Mouse (Mus musculus): ENCODE measurements around the gene Nbas.

Gene Nbas

GRCm38 (mm10) chr12:13389644-13390043 is 120.7 kb downstream of the Nbas start:
- DNase-seq (ENCODE audit: low spot score in 2 of 2) = no peak

- DNase-seq (ENCODE audit: low spot score in 2 of 2) = no peak
Measured at GRCm38 (mm10) chr12:13410191-13410590, 141.3 kb downstream of the Nbas start.

DNA sequence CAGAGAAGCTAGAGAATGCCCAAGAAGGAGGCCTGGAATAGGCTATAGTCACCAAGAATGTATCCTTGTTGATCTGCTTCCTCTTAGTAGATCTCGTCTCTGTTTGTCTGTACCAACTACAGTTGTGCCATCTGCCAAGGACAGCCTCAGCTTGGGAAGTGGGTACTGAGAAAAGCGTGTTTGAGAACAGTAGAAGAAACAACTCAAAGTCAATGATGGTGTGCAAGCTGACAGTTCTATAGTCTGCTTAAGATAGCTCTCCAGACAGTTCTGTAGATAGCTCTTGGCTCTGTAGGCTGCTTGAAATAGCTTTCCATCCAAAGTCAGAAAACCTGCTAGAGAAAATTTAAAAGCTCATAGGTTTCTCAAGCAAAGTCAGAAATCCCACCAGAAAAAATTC is 149.7 kb downstream of the Nbas start:
- DNase-seq (ENCODE audit: low spot score in 2 of 2) = no peak

DNA sequence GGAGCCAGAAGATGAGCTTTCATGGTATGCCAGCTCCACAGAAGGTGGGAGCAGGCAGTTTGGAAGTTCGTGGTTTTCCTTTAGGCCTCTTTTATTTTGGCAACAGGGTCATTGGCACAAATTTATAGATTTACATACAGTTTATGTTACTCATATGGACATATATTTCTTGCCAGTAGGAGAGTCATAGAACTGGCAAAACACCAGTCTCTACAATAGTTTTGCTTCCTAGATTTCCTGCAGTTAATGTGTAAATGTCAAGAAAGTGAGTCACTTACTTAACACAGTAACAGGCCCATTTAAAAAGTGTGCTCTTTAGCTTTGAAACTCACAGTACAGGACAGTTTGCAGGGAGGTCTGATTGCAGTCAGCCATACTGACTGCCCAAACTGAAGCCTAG is 161.3 kb downstream of the Nbas start:
- DNase-seq (ENCODE audit: low spot score in 2 of 2) = no peak

DNA sequence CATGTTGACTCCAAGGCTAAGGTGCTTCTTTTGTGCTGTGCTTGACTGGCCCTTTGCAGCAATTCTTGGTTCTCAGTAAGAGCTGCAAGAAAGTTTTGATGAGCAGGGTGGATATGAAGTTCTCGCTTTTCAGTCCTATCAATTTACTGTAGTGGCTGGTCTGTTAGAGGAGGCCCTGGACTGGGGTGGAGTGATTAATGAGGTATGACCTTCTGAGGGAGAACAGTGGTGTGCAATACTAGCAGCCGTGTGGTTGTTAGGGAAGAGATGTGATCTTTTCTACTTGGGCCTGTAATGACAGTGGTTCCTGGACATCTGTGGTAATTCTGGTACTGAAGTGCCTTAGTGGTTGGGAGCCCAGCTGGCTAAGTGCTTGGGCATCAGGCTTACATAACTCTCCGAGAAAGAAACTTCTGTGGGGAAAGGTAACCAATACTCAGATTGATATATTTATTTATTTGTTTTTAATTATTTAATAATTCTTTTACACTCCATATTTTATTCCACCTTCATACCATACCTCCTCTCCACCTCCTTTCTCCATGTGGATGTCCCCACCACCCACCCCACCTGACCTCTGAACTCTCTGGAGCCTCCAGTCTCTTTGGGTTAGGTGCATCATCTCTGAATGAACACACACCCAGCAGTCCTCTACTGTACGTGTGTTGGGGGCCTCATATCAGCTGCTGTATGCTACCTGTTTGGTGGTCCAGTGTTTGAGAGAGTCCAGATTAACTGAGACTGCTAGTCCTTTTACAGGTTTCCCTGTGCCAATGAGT is 175.9 kb downstream of the Nbas start:
- no peak for DNase-seq (ENCODE audit: low spot score in 2 of 2)

DNA sequence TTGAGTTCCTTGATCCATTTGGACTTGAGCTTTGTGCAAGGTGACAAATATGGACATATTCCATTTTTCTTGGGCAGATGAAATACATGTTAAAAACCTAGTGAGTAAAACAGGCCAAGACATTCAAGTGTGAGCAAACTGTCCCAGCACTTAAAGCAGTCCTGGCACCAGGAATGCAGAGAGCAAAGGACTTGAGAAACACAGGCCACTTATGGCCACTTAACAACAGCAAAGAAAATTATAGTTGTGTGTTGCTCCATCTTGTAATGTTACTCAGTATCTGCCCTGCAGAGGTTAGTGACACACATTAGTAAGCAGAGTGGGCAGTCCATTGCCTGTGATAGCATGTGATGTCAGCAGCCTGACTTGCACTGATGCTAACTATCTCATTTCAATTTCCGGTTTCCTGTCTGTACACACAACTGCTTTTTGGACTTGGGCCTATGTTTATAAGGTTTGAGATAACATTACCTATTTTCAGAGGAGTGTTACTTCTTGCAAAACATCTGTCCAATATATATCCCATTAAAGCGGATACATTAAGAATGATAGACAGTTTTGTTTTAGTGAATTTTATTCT is 176.6 kb downstream of the Nbas start:
- DNase-seq (ENCODE audit: low spot score in 2 of 2) = no peak

DNA sequence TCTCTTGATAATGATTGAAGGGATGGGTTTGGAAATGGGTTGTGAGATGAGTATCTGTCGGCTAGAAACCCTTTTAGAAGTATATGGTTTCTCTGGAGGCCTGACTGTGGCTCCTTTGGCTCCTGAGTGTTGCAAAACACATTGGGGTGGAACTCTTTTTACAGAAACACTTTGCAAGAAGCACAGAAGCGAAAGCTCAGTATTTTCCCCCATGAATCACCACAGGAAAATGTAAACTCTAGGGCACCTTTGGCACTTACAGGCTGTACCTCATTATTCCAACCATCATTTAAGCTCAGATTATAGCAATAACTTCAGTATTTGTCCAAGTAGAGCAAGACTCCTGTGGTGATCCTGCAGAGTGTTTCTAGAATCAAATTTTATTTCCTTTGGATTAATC is 180.0 kb downstream of the Nbas start:
- no peak for DNase-seq (ENCODE audit: low spot score in 2 of 2)

DNA sequence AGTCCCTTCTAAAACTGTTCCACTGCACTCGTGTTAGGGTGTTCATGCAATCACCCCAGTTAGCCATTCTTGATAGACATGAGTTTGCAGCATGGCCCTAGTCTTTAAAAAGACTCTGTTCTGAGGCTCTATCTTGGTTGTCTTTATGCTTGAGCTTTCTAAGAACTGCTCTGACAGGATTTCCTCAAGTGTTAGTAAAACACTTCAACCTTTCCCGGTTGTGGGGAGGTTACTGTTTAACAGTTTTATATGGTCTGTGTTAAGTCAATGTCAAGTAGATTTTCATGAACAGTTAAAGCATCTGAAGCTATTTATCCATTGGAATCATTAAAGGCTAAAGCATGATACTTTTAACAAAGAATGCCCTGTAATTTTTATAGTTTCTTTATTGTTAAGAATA is 183.1 kb downstream of the Nbas start:
- no peak for DNase-seq (ENCODE audit: low spot score in 2 of 2)

DNA sequence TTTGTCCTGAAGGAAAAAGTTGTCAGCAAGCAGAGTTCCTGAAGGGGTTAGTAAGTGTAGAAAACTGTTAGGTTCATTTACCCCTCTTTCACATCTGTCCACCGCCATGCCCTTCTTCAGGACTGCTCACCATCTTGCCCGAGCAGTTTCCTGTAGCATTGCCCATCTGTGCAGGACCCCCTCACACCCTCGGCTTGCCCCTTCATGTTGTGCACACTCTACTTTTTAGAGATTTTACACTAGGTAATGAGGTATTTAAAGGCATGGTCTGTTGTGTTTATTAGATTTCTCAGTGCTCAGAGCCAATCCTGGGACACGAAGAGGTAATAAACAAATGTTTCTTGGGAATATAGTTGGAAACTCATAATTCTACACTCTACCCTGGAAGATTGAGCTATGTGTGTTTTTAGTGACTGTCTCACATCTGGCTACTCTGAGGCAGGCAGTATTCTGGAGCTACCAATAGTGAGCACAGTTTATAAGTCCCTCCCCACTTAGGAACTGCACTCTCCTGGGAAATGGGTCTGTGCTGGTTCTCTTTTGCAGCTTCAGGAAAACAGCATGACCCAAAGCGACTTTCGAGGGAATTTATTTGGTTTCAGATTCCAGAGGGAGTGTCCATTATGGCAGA is 191.4 kb downstream of the Nbas start:
- DNase-seq (ENCODE audit: low spot score in 2 of 2) = no peak

GRCm38 (mm10) chr12:13461558-13462153 is 192.7 kb downstream of the Nbas start:
- no peak for DNase-seq (ENCODE audit: low spot score in 2 of 2)

- no peak for DNase-seq (ENCODE audit: low spot score in 2 of 2)
Measured at GRCm38 (mm10) chr12:13462397-13462796, 193.5 kb downstream of the Nbas start.

- no peak for DNase-seq (ENCODE audit: low spot score in 2 of 2)
Measured at GRCm38 (mm10) chr12:13465554-13465953, 196.6 kb downstream of the Nbas start.

- no peak for DNase-seq (ENCODE audit: low spot score in 2 of 2)
Measured at GRCm38 (mm10) chr12:13474881-13475280, 205.9 kb downstream of the Nbas start.

DNA sequence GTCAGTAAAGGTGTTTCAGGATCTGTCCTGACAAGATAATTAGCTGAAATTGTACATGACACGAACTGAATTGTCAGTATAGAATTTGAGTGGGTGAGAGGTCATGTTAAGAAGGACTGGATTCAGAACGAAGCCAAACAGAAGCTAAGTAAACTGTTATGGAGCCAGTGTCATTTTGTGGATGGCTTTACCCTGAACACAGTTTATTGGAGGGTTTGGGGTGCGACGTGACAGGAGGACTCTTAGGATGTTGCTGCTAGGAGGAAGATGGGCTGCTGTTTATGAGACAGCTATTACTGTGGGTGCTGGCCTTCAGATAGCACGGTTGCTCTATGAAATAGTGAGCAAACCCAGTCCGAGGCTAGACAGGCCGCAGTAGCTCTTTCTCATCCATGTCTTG is 210.2 kb downstream of the Nbas start:
- no peak for DNase-seq (ENCODE audit: low spot score in 2 of 2)

DNA sequence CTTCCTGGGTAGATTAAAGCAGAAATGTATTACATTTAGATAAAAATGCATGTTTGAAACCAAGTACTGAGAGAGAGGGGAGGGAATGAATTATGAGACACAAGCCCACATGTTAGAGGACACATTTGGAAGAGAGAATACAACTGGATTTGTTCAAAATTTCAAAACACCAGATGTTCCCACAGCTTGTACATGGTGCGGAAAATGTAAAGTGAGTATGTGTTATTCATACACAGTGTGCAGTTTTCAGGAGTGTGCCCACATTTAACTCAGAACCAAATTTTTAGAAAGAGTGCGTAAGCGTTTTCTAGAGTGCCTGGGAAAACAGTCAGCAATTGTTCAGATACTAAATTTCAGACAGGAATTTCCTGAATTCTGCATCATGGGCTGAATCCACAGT is 217.3 kb downstream of the Nbas start:
- DNase-seq (ENCODE audit: low spot score in 2 of 2) = no peak

GRCm38 (mm10) chr12:13497211-13497610 is 228.3 kb downstream of the Nbas start:
- DNase-seq (ENCODE audit: low spot score in 2 of 2) = no peak

DNA sequence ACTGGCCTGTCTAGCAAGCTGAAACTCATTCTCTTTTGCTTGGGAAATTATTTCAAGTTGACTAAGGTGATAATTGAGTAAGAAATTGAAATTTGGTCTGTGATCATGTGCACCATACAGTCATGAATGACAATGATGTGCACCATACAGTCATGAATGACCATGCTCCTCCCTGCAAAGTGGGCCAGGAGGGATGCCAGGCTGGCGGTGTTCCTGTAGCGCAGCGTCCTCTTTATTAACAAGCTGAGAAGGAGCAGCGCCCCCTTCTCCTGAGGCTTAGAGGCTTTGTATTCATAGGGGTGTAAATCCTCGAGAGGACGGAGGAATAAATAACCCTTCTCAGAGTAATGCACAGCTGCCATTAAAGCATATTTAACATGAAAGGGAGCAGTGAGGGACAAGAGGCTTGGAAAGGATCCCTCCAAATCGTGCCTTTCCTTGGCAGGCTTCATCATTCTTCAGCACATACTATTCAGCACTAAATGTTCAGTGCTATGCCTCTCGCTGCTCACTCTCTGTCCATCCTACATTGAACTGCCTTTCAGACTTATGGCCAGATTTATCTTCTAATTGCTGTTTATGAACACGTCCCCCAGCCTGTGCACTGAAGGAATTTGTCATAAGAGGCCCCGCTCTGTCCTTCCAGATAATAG is 230.4 kb downstream of the Nbas start:
- no peak for DNase-seq (ENCODE audit: low spot score in 2 of 2)

DNA sequence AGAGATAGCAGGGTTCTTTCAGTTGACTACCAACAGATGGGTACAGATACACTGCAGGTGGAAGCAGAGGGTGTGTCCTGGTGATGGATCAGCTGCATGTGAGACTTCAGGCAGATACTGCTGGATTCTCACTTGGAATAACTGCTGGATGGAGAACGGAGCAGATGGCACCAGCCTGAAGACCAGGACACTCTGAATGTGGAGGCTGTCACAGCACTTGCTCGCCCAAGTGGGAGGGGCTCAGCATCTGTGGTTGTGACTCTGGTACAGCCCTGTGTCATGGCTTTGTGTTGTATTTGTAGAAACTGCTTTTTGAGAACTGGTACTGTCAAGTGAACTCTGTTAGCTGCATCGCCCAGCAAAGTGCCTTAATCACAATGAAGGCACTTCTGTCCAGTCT is 231.3 kb downstream of the Nbas start:
- no peak for DNase-seq (ENCODE audit: low spot score in 2 of 2)

DNA sequence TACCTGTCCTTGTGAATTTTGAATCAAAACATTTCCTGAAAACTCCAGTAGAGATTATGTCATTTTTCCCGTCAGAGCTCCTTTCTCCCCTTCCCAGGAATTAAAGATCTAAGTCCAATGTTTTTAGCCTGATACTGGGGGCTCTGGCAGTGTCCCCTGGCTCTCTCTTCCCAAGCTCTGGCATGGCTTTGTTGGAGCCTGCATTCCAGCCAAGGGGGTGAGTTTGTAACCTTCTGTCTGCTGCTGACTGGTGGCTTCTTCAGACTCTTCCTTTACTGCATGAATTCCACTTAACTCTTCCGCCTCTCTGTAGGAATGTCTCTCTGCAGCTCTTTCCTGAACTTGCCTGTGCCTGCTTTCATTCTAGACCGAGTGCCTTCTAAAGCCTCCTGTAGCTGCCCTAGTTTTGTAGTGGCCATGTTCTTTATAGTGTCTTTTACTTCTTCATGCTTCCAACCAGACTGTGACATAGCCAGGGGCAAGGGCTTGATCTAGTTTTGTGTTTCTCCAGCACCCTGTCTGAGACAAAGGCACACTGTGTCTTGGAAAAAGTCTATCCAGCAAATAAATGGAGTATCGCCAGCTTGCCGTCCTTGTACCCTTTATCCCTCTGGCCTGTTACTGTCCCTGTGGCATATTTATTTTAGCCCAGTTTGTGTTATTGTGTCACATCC is 236.0 kb downstream of the Nbas start:
- no peak for DNase-seq (ENCODE audit: low spot score in 2 of 2)

GRCm38 (mm10) chr12:13518082-13518481 is 249.1 kb downstream of the Nbas start:
- DNase-seq (ENCODE audit: low spot score in 2 of 2) = no peak

DNA sequence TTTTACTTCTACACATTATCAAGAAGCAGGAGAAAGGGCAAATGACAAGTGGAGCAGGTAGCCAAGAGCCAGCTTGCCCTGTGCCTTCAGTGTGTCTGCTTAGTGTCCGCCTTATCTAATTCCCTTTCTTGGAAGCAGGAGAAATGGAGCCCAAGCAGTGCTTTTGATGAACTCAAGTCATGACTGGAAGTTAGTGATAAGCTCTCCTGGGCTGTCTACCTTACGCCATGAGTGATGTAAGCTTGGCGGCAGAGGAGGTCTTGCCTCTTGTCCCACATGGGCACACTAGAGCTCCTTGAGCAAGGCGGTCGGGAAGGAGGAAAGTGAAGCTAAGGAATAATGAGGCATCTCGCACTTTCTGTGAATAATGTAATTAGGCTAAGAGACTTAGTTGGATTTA is 250.5 kb downstream of the Nbas start:
- DNase-seq (ENCODE audit: low spot score in 2 of 2) = no peak

All from urinary bladder, adult 18-20 months (tissue).